Mouse (Mus musculus) Muller cell, postnatal 12 days (primary cell): Measurements from ENCODE around the gene Ltf.

Experiments used
- DNase-seq: peaks from one replicate; pipeline ENCODE4 v3.0.0-alpha.2; 2015; ENCODE audit errors: inconsistent ontology term

Gene Ltf

GRCm38 (mm10) chr9:111019022-111019421 is at the start of gene Ltf:
Gene Ltf, plus strand, starts transcription at chr9:111019271.
- no peak for DNase-seq

- DNase-seq = no peak
These were observed 39.7 kb upstream of the Ltf start for GRCm38 (mm10) chr9:110979411-110979810.

GRCm38 (mm10) chr9:110982351-110982750 is 36.7 kb upstream of the Ltf start:
- DNase-seq = no peak

GRCm38 (mm10) chr9:110984096-110984495 is 35.0 kb upstream of the Ltf start:
- no peak for DNase-seq

GRCm38 (mm10) chr9:110985541-110985940 is 33.5 kb upstream of the Ltf start:
- no peak for DNase-seq

GRCm38 (mm10) chr9:110985951-110986350 is 33.1 kb upstream of the Ltf start:
- no peak for DNase-seq

- DNase-seq = no peak
These were observed 31.7 kb upstream of the Ltf start for GRCm38 (mm10) chr9:110987331-110987730.

GRCm38 (mm10) chr9:110988078-110988477 is 31.0 kb upstream of the Ltf start:
- DNase-seq = no peak

GRCm38 (mm10) chr9:110989141-110989540 is 29.9 kb upstream of the Ltf start:
- DNase-seq = no peak

GRCm38 (mm10) chr9:110989543-110989942 is 29.5 kb upstream of the Ltf start:
- DNase-seq = no peak

- no peak for DNase-seq
These were observed 28.9 kb upstream of the Ltf start, which contains the start of gene Rtp3 for GRCm38 (mm10) chr9:110990204-110990603. Gene Rtp3, minus strand, starts transcription at chr9:110990583.

GRCm38 (mm10) chr9:110993281-110993709 is 25.8 kb upstream of the Ltf start:
- peak; percentile 51 for DNase-seq

- DNase-seq = peak; percentile 68
These were observed 24.3 kb upstream of the Ltf start for GRCm38 (mm10) chr9:110994716-110995172.

- DNase-seq = peak; percentile 69
These were observed 21.8 kb upstream of the Ltf start for GRCm38 (mm10) chr9:110997245-110997644.

GRCm38 (mm10) chr9:110999056-110999455 is 20.0 kb upstream of the Ltf start:
- DNase-seq = peak; percentile 90

GRCm38 (mm10) chr9:110999856-111000255 is 19.2 kb upstream of the Ltf start:
- DNase-seq = peak; percentile 56

- no peak for DNase-seq
These were observed 17.4 kb upstream of the Ltf start for GRCm38 (mm10) chr9:111001621-111002020.

- DNase-seq = no peak
These were observed 15.8 kb upstream of the Ltf start for GRCm38 (mm10) chr9:111003279-111003678.

GRCm38 (mm10) chr9:111006544-111006943 is 12.5 kb upstream of the Ltf start:
- DNase-seq = no peak

- DNase-seq = no peak
These were observed 9.3 kb upstream of the Ltf start for GRCm38 (mm10) chr9:111009763-111010162.

- DNase-seq = peak; percentile 24
These were observed 7.5 kb upstream of the Ltf start for GRCm38 (mm10) chr9:111011550-111011949.

GRCm38 (mm10) chr9:111012041-111012440 is 7.0 kb upstream of the Ltf start:
- peak; percentile 66 for DNase-seq

GRCm38 (mm10) chr9:111015658-111016057 is 3.4 kb upstream of the Ltf start:
- no peak for DNase-seq

GRCm38 (mm10) chr9:111026791-111027190 is 7.7 kb downstream of the Ltf start:
- no peak for DNase-seq
